Mouse (Mus musculus) spleen, adult 2 months (tissue): ENCODE measurements around the gene D6Ertd527e. TPM values are rescaled to one million over a fixed set of nuclear protein-coding genes. Genes with fewer than 3 reads are reported as not detected.

ENCODE experiments used
- DNase-seq, 2 experiments: peaks; one replicate each; pipeline versions ENCODE4 v3.0.0 to v3.0.0-alpha.2; 2012 to 2021; ENCODE audit warnings: low spot score in 2 of 2, low read depth in 1 of 2
- H3K27ac ChIP-seq: fragments of 200-500 bp; 2 replicates; pipeline ENCODE4 v1.5.1; 2012; ENCODE audit warnings: low read length, inconsistent platforms; ENCODE audit not compliant: insufficient read depth
- H3K27me3 ChIP-seq: fragments of 200-500 bp; 2 replicates; pipeline ENCODE4 v1.6.1; 2012; ENCODE audit warnings: mild to moderate bottlenecking, moderate library complexity, low read length, inconsistent platforms; ENCODE audit not compliant: control insufficient read depth, insufficient read depth
- H3K36me3 ChIP-seq: fragments of 200-500 bp; 2 replicates; pipeline ENCODE4 v1.6.1; 2012; ENCODE audit warnings: mild to moderate bottlenecking, low read length, inconsistent platforms; ENCODE audit not compliant: control insufficient read depth, insufficient read depth
- H3K4me1 ChIP-seq: fragments of 200-500 bp; 2 replicates; pipeline ENCODE4 v1.6.1; 2011; ENCODE audit warnings: inconsistent platforms; ENCODE audit not compliant: control insufficient read depth, insufficient read depth, insufficient read length
- H3K4me3 ChIP-seq: fragments of 200-500 bp; 2 replicates; pipeline ENCODE4 v1.5.1; 2011; ENCODE audit warnings: mild to moderate bottlenecking, inconsistent platforms; ENCODE audit not compliant: insufficient read depth, insufficient read length; ENCODE audit errors: extremely low read depth
- CTCF ChIP-seq: fragments of 200-500 bp; IDR thresholded peaks from 2 replicates; pipeline ENCODE4 v1.5.1; 2011; ENCODE audit warnings: mild to moderate bottlenecking, inconsistent platforms; ENCODE audit not compliant: insufficient read depth, insufficient read length, insufficient replicate concordance; ENCODE audit errors: extremely low read depth
- POLR2A ChIP-seq: fragments of 200-500 bp; IDR thresholded peaks from 2 replicates; pipeline ENCODE4 v1.6.1; 2011; ENCODE audit warnings: low read depth, low read length, inconsistent platforms
- WGBS: fragments of 180-500 bp; shearing (Covaris S2); methylation state at CpG from one replicate; pipeline ENCODE4 v1.1.7; 2018; 5-methylcytosine and 5-hydroxymethylcytosine counted together
- polyA plus RNA-seq: library from polyadenylated mRNA; depleted of rRNA; stranded (reverse); fragments of >200 nt; gene quantifications from 2 replicates; pipeline ENCODE4 v1.2.3, GENCODE M21; 2012; rRNA removed

The D6Ertd527e gene
- polyA plus RNA-seq, 1 experiment: 0.90 TPM

DNA sequence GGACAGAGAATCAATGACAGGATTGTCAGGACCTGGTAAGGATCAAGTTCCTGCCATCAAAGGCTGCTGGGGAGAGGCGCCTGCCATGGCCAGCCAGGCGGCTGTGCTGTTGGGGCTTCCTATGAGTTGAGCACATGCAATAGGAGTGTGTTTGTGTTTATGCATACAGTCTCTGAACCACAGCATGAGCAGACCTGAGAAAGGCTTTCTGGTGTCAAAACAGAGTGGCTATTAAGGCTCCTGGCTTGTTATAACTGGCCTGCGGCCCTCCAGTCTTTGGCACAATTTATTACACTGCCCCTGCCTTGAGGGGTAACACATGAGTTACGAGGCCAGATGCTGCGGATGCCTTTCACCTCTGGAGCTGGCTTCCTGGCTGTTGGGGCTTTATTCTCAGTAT lies 55.6 kb downstream of the D6Ertd527e start:
- Histone ChIP-seq H3K4me3 (no peak overlapping the region), H3K36me3 (no peaks in the 10 kb centered on the region), H3K27ac (no peak overlapping the region), H3K27me3 (no peaks in the 10 kb centered on the region), H3K4me1 (no peaks in the 10 kb centered on the region; the same call in 1 of the 2 replicates)
- no peak for DNase-seq
- TF ChIP-seq CTCF (no peak), POLR2A (no peak)
- 92% methylated on average over 5 of the region's 5 CpGs for WGBS

DNA sequence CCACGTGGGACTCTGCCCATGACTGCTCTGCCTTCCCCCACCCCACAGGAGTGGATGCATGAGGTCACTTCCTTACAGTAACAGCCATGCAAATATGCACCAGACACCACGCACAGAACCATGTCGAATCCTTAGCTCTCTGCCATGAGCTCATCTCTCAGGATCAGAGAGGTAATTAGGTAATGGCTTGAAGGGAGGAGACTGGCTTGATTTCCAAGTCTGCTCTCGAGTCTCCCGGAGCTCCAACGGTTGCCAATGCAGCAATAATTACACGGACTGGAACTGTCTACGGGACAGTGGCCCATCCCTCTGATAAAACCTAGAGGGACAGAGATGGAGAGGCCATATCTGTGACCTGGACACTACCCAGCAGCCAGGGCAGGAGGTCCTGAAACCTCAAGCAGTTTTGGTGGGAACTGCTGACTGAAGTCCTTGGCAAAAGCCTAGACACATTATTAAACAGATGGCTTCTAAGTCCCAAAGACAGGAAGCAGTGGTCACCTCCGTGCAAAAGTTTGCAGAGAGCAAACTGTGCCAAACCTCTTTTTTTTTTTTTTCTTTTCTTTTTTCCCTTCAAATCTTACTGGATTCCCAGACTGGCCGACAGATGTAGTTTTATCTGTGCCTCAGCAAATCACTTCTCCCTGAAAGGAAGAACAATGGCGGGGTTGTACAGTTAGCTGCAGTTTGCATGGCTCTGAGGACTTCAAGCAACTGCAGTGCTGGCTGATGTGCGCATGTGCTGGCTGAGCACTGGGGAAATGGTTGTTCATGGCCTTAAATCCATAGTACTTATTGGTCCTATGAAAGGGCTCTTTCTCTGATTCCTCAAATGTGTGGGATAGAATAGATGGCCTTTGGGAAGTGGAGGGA lies 57.1 kb downstream of the D6Ertd527e start:
- Histone ChIP-seq H3K27ac (no peak overlapping the region), H3K27me3 (no peaks in the 10 kb centered on the region)

More for the DNA sequence above, 57.1 kb downstream of the D6Ertd527e start:
- H3K36me3 ChIP-seq: no peaks in the 10 kb centered on the region
- TF ChIP-seq CTCF: no peak
- TF ChIP-seq POLR2A: no peak
- no peaks in the 10 kb centered on the region; the same call in 1 of the 2 replicates for H3K4me1 ChIP-seq
- no peak overlapping the region for H3K4me3 ChIP-seq
- no peak for DNase-seq
- WGBS: 57% methylated on average over 12 of the region's 12 CpGs

Other genes with a start within 250 kb of the D6Ertd527e start
- 56.1 and 76.2 TPM in 2 replicates for gene Nfu1, start 95.5 kb upstream of the D6Ertd527e start, polyA plus RNA-seq
- 5.6 and 6.1 TPM in 2 replicates for gene Gfpt1, start 61.9 kb upstream of the D6Ertd527e start, polyA plus RNA-seq
- 4.0 and 4.2 TPM in 2 replicates for gene Antxr1, start 231.1 kb downstream of the D6Ertd527e start, polyA plus RNA-seq
- gene Gkn1, start 246.2 kb downstream of the D6Ertd527e start, polyA plus RNA-seq: 0.13 TPM in 1 of 2 replicates, not detected in the other